Mouse (Mus musculus): ENCODE measurements around the gene Tmem151a.

DNA sequence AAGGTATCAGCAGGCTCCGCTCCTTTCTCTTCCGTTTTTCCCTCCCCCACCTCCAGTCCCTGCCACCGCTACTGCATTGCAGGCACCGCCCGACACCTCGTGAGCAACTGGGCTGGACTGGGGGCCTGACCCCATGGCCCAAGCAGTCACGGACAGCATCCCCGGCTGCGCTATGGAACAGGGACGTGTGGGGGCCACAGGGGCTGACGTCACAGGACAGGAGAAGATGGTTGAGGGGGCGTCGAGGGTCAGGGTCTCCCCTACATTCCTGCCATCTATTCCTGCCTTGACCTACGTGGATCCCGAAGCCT lies 542 bp downstream of the Tmem151a start:
- no peak for TF ChIP-seq EP300 (IDR thresholded peaks at IDR 0.05; ENCODE audit: insufficient read depth, low read depth, low read length)
- TF ChIP-seq CTCF (IDR thresholded peaks at IDR 0.05): no peak
- no peak for TF ChIP-seq POLR2A (IDR thresholded peaks at IDR 0.05; ENCODE audit: insufficient read depth, low read depth, low read length)
